ENCODE assay signal across 19 mouse cellular contexts in the genomic region with DNA sequence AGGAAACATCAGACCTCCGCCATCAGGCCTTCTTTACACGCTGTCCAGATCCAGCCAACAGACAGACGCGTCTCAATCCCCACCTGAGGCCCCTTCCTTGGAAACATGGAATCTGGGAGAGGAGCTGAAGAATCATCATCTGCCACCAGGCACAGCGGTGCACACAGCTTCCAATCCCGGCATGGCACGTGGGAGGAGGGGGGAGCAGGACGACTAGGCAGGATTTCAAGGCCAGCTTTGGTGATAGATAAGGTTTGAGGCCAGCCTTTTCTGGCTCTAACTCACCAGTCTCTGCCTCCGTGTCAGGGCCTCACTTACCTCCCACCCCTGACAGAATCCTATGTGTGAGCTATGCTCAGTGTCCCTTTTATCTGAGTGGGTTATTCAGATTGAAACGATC. TPM values are rescaled to one million over a fixed set of nuclear protein-coding genes. Genes with fewer than 3 reads are reported as not detected.
DNase-seq lines count a peak whose midpoint lies in the region; ATAC-seq lines count a peak whose summit lies in the region.
"Had no signal": no experiment of that assay in that cellular context is flagged by ENCODE, and none has a peak within 500 bp of the region (broad histone marks: within the 10 kb centered on the region; RNA-seq: fewer than 3 reads in every experiment).

No protein-coding gene starts in this region.

- no peak for DNase-seq in embryonic facial prominence, embryonic 10.5 days (ENCODE audit: low spot score)
- no peak for DNase-seq in hindbrain, embryonic 14.5 days (ENCODE audit: low spot score)
- DNase-seq in adrenal gland, adult (ENCODE audit: inconsistent age in 2 of 2, low spot score in 1 of 2): peak; percentile 75 to 88
- no peak for DNase-seq in left cerebral cortex, adult 11 months (ENCODE audit: low spot score)
- no peak for DNase-seq in embryo, embryonic 9.5 days (ENCODE audit: extremely low spot score)
- DNase-seq: gastrocnemius, postnatal 36 days; thymus, postnatal 36 days had no signal

- no peaks in the 10 kb centered on the region for H3K9me3 ChIP-seq in embryonic facial prominence, embryonic 13.5 days
- H3K9me3 ChIP-seq in embryonic facial prominence, embryonic 10.5 days: no peaks in the 10 kb centered on the region
- H3K9me3 ChIP-seq in hindbrain, embryonic 13.5 days: no peaks in the 10 kb centered on the region
- no peaks in the 10 kb centered on the region for H3K9me3 ChIP-seq in hindbrain, embryonic 14.5 days (ENCODE audit: control insufficient read depth, low read length)
- no peaks in the 10 kb centered on the region for H3K9me3 ChIP-seq in embryonic facial prominence, embryonic 15.5 days (replicated peaks)
- H3K9me3 ChIP-seq: forebrain, embryonic 15.5 days; G1E; hindbrain, embryonic 10.5 days; kidney, embryonic 15.5 days; limb, embryonic 13.5 days had no signal

- H3K9ac ChIP-seq in embryonic facial prominence, embryonic 13.5 days: no peak overlapping the region
- no peak overlapping the region for H3K9ac ChIP-seq in hindbrain, embryonic 13.5 days
- no peak overlapping the region for H3K9ac ChIP-seq in hindbrain, embryonic 14.5 days
- H3K9ac ChIP-seq in embryonic facial prominence, embryonic 15.5 days: no peak overlapping the region
- H3K9ac ChIP-seq: forebrain, embryonic 15.5 days; kidney, embryonic 15.5 days; limb, embryonic 13.5 days; liver, embryonic 14.5 days had no signal

- H3K4me3 ChIP-seq in embryonic facial prominence, embryonic 13.5 days: no peak overlapping the region
- no peak overlapping the region for H3K4me3 ChIP-seq in embryonic facial prominence, embryonic 10.5 days
- no peak overlapping the region for H3K4me3 ChIP-seq in hindbrain, embryonic 13.5 days
- H3K4me3 ChIP-seq in hindbrain, embryonic 14.5 days (replicated peaks; ENCODE audit: low read length): no peak overlapping the region
- no peak overlapping the region for H3K4me3 ChIP-seq in embryonic facial prominence, embryonic 15.5 days (replicated peaks)
- H3K4me3 ChIP-seq: forebrain, embryonic 15.5 days; hindbrain, embryonic 10.5 days; kidney, embryonic 15.5 days; left cerebral cortex, adult 2 months; limb, embryonic 13.5 days had no signal

- WGBS in embryonic facial prominence, embryonic 13.5 days: 79% methylated on average over 10 of the region's 10 CpGs
- WGBS in embryonic facial prominence, embryonic 10.5 days: 86% methylated on average over 10 of the region's 10 CpGs
- 71% methylated on average over 10 of the region's 10 CpGs for WGBS in hindbrain, embryonic 13.5 days
- WGBS in hindbrain, embryonic 14.5 days: 74% methylated on average over 10 of the region's 10 CpGs
- WGBS in embryonic facial prominence, embryonic 15.5 days: 82% methylated on average over 10 of the region's 10 CpGs

- no peak for ATAC-seq in embryonic facial prominence, embryonic 13.5 days (ENCODE audit: insufficient number of reproducible peaks, insufficient read depth, low FRiP score, low TSS enrichment, low read depth)
- ATAC-seq in hindbrain, embryonic 13.5 days (ENCODE audit: low FRiP score): no peak
- no peak for ATAC-seq in hindbrain, embryonic 14.5 days (ENCODE audit: low FRiP score)
- ATAC-seq in embryonic facial prominence, embryonic 15.5 days (ENCODE audit: insufficient number of reproducible peaks, low FRiP score, low TSS enrichment, low read depth): no peak
- ATAC-seq: CD4-positive, CD25-positive, alpha-beta regulatory T cell, adult 4 months; forebrain, embryonic 15.5 days; inflammation-experienced regulatory T-cells, adult 6 months had no signal

- H3K27ac ChIP-seq in embryonic facial prominence, embryonic 13.5 days: peak overlapping the region; percentile 73; the same call in 1 of the 2 replicates
- H3K27ac ChIP-seq in embryonic facial prominence, embryonic 10.5 days (replicated peaks): no peak overlapping the region
- H3K27ac ChIP-seq in hindbrain, embryonic 13.5 days: 0 out of 2 replicates have a peak overlapping the region, but pooled peaks have one; percentile 12
- H3K27ac ChIP-seq in hindbrain, embryonic 14.5 days: no peak overlapping the region
- H3K27ac ChIP-seq in embryonic facial prominence, embryonic 15.5 days (replicated peaks): 0 out of 2 replicates have a peak overlapping the region, but pooled peaks have one; percentile 71
- H3K27ac ChIP-seq: forebrain, embryonic 15.5 days; hindbrain, embryonic 10.5 days; kidney, embryonic 15.5 days; left cerebral cortex, adult 2 months; limb, embryonic 13.5 days; liver, embryonic 14.5 days had no signal

- H3K27me3 ChIP-seq in embryonic facial prominence, embryonic 13.5 days: no peaks in the 10 kb centered on the region
- H3K27me3 ChIP-seq in embryonic facial prominence, embryonic 10.5 days (replicated peaks; ENCODE audit: low read depth, poor library complexity, severe bottlenecking): no peaks in the 10 kb centered on the region
- H3K27me3 ChIP-seq in hindbrain, embryonic 13.5 days: no peaks in the 10 kb centered on the region
- no peaks in the 10 kb centered on the region for H3K27me3 ChIP-seq in hindbrain, embryonic 14.5 days (ENCODE audit: control insufficient read depth, insufficient read depth, low read length)
- no peaks in the 10 kb centered on the region for H3K27me3 ChIP-seq in embryonic facial prominence, embryonic 15.5 days
- H3K27me3 ChIP-seq: forebrain, embryonic 15.5 days; kidney, embryonic 15.5 days; limb, embryonic 13.5 days had no signal

- no peak overlapping the region for H3K4me2 ChIP-seq in embryonic facial prominence, embryonic 13.5 days
- no peak overlapping the region for H3K4me2 ChIP-seq in hindbrain, embryonic 13.5 days
- no peak overlapping the region for H3K4me2 ChIP-seq in hindbrain, embryonic 14.5 days (replicated peaks)
- no peak overlapping the region for H3K4me2 ChIP-seq in embryonic facial prominence, embryonic 15.5 days (replicated peaks)
- H3K4me2 ChIP-seq: forebrain, embryonic 15.5 days; kidney, embryonic 15.5 days; limb, embryonic 13.5 days had no signal

- peaks cover 14% of the 10 kb centered on the region; the same call in 1 of the 2 replicates for H3K4me1 ChIP-seq in embryonic facial prominence, embryonic 13.5 days
- peaks cover 9% of the 10 kb centered on the region; the same call in 1 of the 2 replicates for H3K4me1 ChIP-seq in embryonic facial prominence, embryonic 10.5 days
- peaks cover 10% of the 10 kb centered on the region for H3K4me1 ChIP-seq in hindbrain, embryonic 13.5 days (replicated peaks)
- H3K4me1 ChIP-seq in hindbrain, embryonic 14.5 days (replicated peaks; ENCODE audit: control insufficient read depth, insufficient read depth, low read length): no peaks in the 10 kb centered on the region
- 0 out of 2 replicates have a peak, but pooled peaks cover 6% of the 10 kb centered on the region for H3K4me1 ChIP-seq in embryonic facial prominence, embryonic 15.5 days
- H3K4me1 ChIP-seq: forebrain, embryonic 15.5 days; hindbrain, embryonic 10.5 days; limb, embryonic 13.5 days had no signal

- H3K36me3 ChIP-seq in embryonic facial prominence, embryonic 13.5 days: no peaks in the 10 kb centered on the region
- H3K36me3 ChIP-seq in embryonic facial prominence, embryonic 10.5 days (replicated peaks): no peaks in the 10 kb centered on the region
- no peaks in the 10 kb centered on the region for H3K36me3 ChIP-seq in hindbrain, embryonic 13.5 days
- no peaks in the 10 kb centered on the region for H3K36me3 ChIP-seq in hindbrain, embryonic 14.5 days (replicated peaks; ENCODE audit: control insufficient read depth, insufficient read depth)
- H3K36me3 ChIP-seq in embryonic facial prominence, embryonic 15.5 days: no peaks in the 10 kb centered on the region
- H3K36me3 ChIP-seq: forebrain, embryonic 15.5 days; hindbrain, embryonic 10.5 days; kidney, embryonic 15.5 days; limb, embryonic 13.5 days had no signal

RNA-seq across cellular contexts. Expression of a gene that starts 19.6 kb away (rescaled TPM):
- 1.3 TPM in 2 replicates for polyA plus RNA-seq in embryonic facial prominence, embryonic 13.5 days (2015; fragmentation: Nextera tagmentation; extraction: Ambion mirVana)
- polyA plus RNA-seq in embryonic facial prominence, embryonic 10.5 days (2016; fragmentation: Nextera tagmentation; extraction: Ambion mirVana): 0.44 and 0.67 TPM in 2 replicates
- 5.1 and 6.8 TPM in 2 replicates for polyA plus RNA-seq in hindbrain, embryonic 13.5 days (2015; fragmentation: Nextera tagmentation; extraction: Ambion mirVana)
- polyA plus RNA-seq in hindbrain, embryonic 14.5 days (2014; fragmentation: Nextera tagmentation; extraction: Ambion mirVana): 14.1 and 17.6 TPM in 2 replicates
- polyA plus RNA-seq in embryonic facial prominence, embryonic 15.5 days (2015; fragmentation: Nextera tagmentation; extraction: Ambion mirVana): 2.1 and 2.5 TPM in 2 replicates
- polyA plus RNA-seq: G1E had no signal

RNA-seq across cellular contexts. Expression of a gene that starts 51.9 kb away (rescaled TPM):
- polyA plus RNA-seq in embryonic facial prominence, embryonic 13.5 days (2015; fragmentation: Nextera tagmentation; extraction: Ambion mirVana): 70.7 and 74.5 TPM in 2 replicates
- polyA plus RNA-seq in embryonic facial prominence, embryonic 10.5 days (2016; fragmentation: Nextera tagmentation; extraction: Ambion mirVana): 61.3 and 62.3 TPM in 2 replicates
- 86.8 and 88.0 TPM in 2 replicates for polyA plus RNA-seq in hindbrain, embryonic 13.5 days (2015; fragmentation: Nextera tagmentation; extraction: Ambion mirVana)
- polyA plus RNA-seq in hindbrain, embryonic 14.5 days (2014; fragmentation: Nextera tagmentation; extraction: Ambion mirVana): 88.2 and 95.4 TPM in 2 replicates
- polyA plus RNA-seq in embryonic facial prominence, embryonic 15.5 days (2015; fragmentation: Nextera tagmentation; extraction: Ambion mirVana): 53.0 and 55.9 TPM in 2 replicates

Comparison
In these comparisons a context has a peak if more than half of its experiments do, and no peak if none do; other contexts are left out.
1. H3K27ac ChIP-seq: peak in embryonic facial prominence, embryonic 13.5 days (single experiment), hindbrain, embryonic 13.5 days (single experiment) and embryonic facial prominence, embryonic 15.5 days (single experiment); none in embryonic facial prominence, embryonic 10.5 days (single experiment) and hindbrain, embryonic 14.5 days (single experiment).
2. DNase-seq: peak in adrenal gland, adult (2 of 2); none in embryonic facial prominence, embryonic 10.5 days (single experiment), hindbrain, embryonic 14.5 days (single experiment), left cerebral cortex, adult 11 months (single experiment) and embryo, embryonic 9.5 days (single experiment).